Mouse (Mus musculus) midbrain, embryonic 13.5 days (tissue): ENCODE results near the gene Dgki. TPM values are rescaled to one million over a fixed set of nuclear protein-coding genes. Genes with fewer than 3 reads are reported as not detected.
A peak's percentile ranks its signal among the peaks of the same experiment; 100 is the strongest.

Experiments
- ATAC-seq: fragments of 200-750 bp; cut with Nextera tagmentation; 2 replicates; pipeline ENCODE4 v1.8.0; 2017; ENCODE audit warnings: mild to moderate bottlenecking, moderate TSS enrichment, moderate library complexity
- H3K27ac ChIP-seq: fragments of 300-500 bp; sonication (generic); 2 replicates; pipeline ENCODE4 v1.5.1; 2015; ENCODE audit warnings: inconsistent platforms, mild to moderate bottlenecking, moderate library complexity
- H3K27me3 ChIP-seq: fragments of 300-500 bp; sonication (generic); 2 replicates; pipeline ENCODE4 v1.6.1; 2015; ENCODE audit warnings: mild to moderate bottlenecking, inconsistent platforms
- H3K36me3 ChIP-seq: fragments of 300-500 bp; sonication (generic); 2 replicates; pipeline ENCODE4 v1.6.1; 2015; ENCODE audit warnings: mild to moderate bottlenecking, inconsistent platforms
- H3K4me1 ChIP-seq: fragments of 300-500 bp; sonication (generic); replicated peaks from 2 replicates; pipeline ENCODE4 v1.6.1; 2015; ENCODE audit warnings: inconsistent platforms
- H3K4me2 ChIP-seq: fragments of 300-500 bp; sonication (generic); replicated peaks from 2 replicates; pipeline ENCODE4 v1.6.1; 2015; ENCODE audit warnings: moderate library complexity, mild to moderate bottlenecking, inconsistent platforms
- H3K4me3 ChIP-seq: fragments of 300-500 bp; sonication (generic); replicated peaks from 2 replicates; pipeline ENCODE4 v1.5.1; 2015; ENCODE audit warnings: mild to moderate bottlenecking, inconsistent platforms
- H3K9ac ChIP-seq: fragments of 300-500 bp; sonication (generic); replicated peaks from 2 replicates; pipeline ENCODE4 v1.6.1; 2015; ENCODE audit warnings: mild to moderate bottlenecking, inconsistent platforms
- H3K9me3 ChIP-seq: fragments of 300-500 bp; sonication (generic); 2 replicates; pipeline ENCODE4 v1.6.1; 2016; ENCODE audit warnings: mild to moderate bottlenecking, inconsistent platforms
- WGBS: fragments of 180-500 bp; shearing (Covaris S2); methylation state at CpG from one replicate; pipeline ENCODE4 v1.1.7; 2015; 5-methylcytosine and 5-hydroxymethylcytosine counted together
- polyA plus RNA-seq: library from polyadenylated mRNA; unstranded; fragments of >200 nt; fragmentation: Nextera tagmentation; extraction: Ambion mirVana; gene quantifications from 2 replicates; pipeline ENCODE4 v1.2.1, GENCODE M21; 2015

Dgki gene
- polyA plus RNA-seq, 1 experiment from 2014 or later = 6.4 TPM

- Histone ChIP-seq H3K4me2 (no peak overlapping the region), H3K4me1 (no peaks in the 10 kb centered on the region), H3K27ac (no peak overlapping the region), H3K4me3 (no peak overlapping the region), H3K36me3 (no peaks in the 10 kb centered on the region), H3K27me3 (no peaks in the 10 kb centered on the region), H3K9me3 (no peaks in the 10 kb centered on the region), H3K9ac (no peak overlapping the region)
- no peak for ATAC-seq
- 89% methylated on average over 9 of the region's 9 CpGs for WGBS
Observed at GRCm38 (mm10) chr6:36830371-36830925, 469.5 kb downstream of the Dgki start.

- Histone ChIP-seq H3K9me3 (no peaks in the 10 kb centered on the region), H3K4me3 (no peak overlapping the region), H3K4me2 (no peak overlapping the region), H3K9ac (no peak overlapping the region), H3K4me1 (peaks cover 26% of the 10 kb centered on the region), H3K27me3 (no peaks in the 10 kb centered on the region), H3K27ac (peak overlapping the region; percentile 66), H3K36me3 (no peaks in the 10 kb centered on the region)
- 0 out of 2 replicates have a peak, but pooled peaks have one; percentile 15 for ATAC-seq
Observed at GRCm38 (mm10) chr6:36819784-36820050, 480.3 kb downstream of the Dgki start.

- H3K4me2 ChIP-seq = 0 out of 2 replicates have a peak overlapping the region, but pooled peaks have one; percentile 3
- WGBS = 28% methylated on average over 8 of the region's 8 CpGs
- H3K4me1 ChIP-seq = peaks cover 26% of the 10 kb centered on the region
- H3K9me3 ChIP-seq = no peaks in the 10 kb centered on the region
- H3K4me3 ChIP-seq = no peak overlapping the region
- H3K27me3 ChIP-seq = no peaks in the 10 kb centered on the region
- ATAC-seq = peak; percentile 99
- H3K36me3 ChIP-seq = no peaks in the 10 kb centered on the region
- H3K27ac ChIP-seq = peak overlapping the region; percentile 66
- no peak overlapping the region for H3K9ac ChIP-seq
Observed at GRCm38 (mm10) chr6:36819019-36819783, 480.8 kb downstream of the Dgki start.

- Histone ChIP-seq H3K4me1 (peaks cover 26% of the 10 kb centered on the region), H3K9me3 (no peaks in the 10 kb centered on the region), H3K27me3 (no peaks in the 10 kb centered on the region), H3K4me3 (no peak overlapping the region), H3K4me2 (no peak overlapping the region), H3K36me3 (no peaks in the 10 kb centered on the region), H3K9ac (no peak overlapping the region), H3K27ac (peak overlapping the region; percentile 66; the same call in 1 of the 2 replicates)
- 71% methylated on average over 4 of the region's 4 CpGs for WGBS
- ATAC-seq = no peak
Observed at GRCm38 (mm10) chr6:36818281-36819018, 481.5 kb downstream of the Dgki start.

GRCm38 (mm10) chr6:36816666-36817065 is 483.3 kb downstream of the Dgki start:
- H3K4me1 ChIP-seq = peaks cover 26% of the 10 kb centered on the region
- peaks cover 9% of the 10 kb centered on the region; the same call in 1 of the 2 replicates for H3K27me3 ChIP-seq
- no peaks in the 10 kb centered on the region for H3K9me3 ChIP-seq
- H3K9ac ChIP-seq = no peak overlapping the region
- WGBS = 92% methylated on average over 3 of the region's 3 CpGs
- no peak for ATAC-seq
- no peak overlapping the region for H3K4me2 ChIP-seq
- no peaks in the 10 kb centered on the region for H3K36me3 ChIP-seq
- H3K4me3 ChIP-seq = no peak overlapping the region
- no peak overlapping the region for H3K27ac ChIP-seq

- H3K9me3 ChIP-seq = no peaks in the 10 kb centered on the region
- no peak for ATAC-seq
- no peak overlapping the region for H3K4me3 ChIP-seq
- no peak overlapping the region for H3K27ac ChIP-seq
- no peak overlapping the region for H3K9ac ChIP-seq
- WGBS = 93% methylated on average over 2 of the region's 2 CpGs
- H3K4me1 ChIP-seq = peaks cover 31% of the 10 kb centered on the region
- H3K27me3 ChIP-seq = peaks cover 9% of the 10 kb centered on the region; the same call in 1 of the 2 replicates
- no peaks in the 10 kb centered on the region for H3K36me3 ChIP-seq
- no peak overlapping the region for H3K4me2 ChIP-seq
Observed at GRCm38 (mm10) chr6:36815992-36816391, 484.0 kb downstream of the Dgki start.

- Histone ChIP-seq H3K4me1 (peaks cover 29% of the 10 kb centered on the region), H3K27me3 (peaks cover 9% of the 10 kb centered on the region; the same call in 1 of the 2 replicates), H3K36me3 (no peaks in the 10 kb centered on the region), H3K9me3 (no peaks in the 10 kb centered on the region), H3K9ac (no peak overlapping the region), H3K4me2 (no peak overlapping the region), H3K27ac (no peak overlapping the region), H3K4me3 (no peak overlapping the region)
- no peak for ATAC-seq
- 82% methylated on average over 7 of the region's 7 CpGs for WGBS
Observed at GRCm38 (mm10) chr6:36812666-36813515, 487.1 kb downstream of the Dgki start.

GRCm38 (mm10) chr6:36810448-36810847 is 489.5 kb downstream of the Dgki start:
- peak overlapping the region; percentile 87 for H3K27ac ChIP-seq
- H3K4me1 ChIP-seq = peaks cover 42% of the 10 kb centered on the region
- WGBS = 4% methylated on average over 5 of the region's 5 CpGs
- peak overlapping the region; percentile 52 for H3K4me3 ChIP-seq
- ATAC-seq = peak; percentile 57
- H3K9ac ChIP-seq = peak overlapping the region; percentile 76
- no peaks in the 10 kb centered on the region for H3K9me3 ChIP-seq
- H3K27me3 ChIP-seq = peaks cover 9% of the 10 kb centered on the region; the same call in 1 of the 2 replicates
- H3K4me2 ChIP-seq = peak overlapping the region; percentile 70
- peaks cover 5% of the 10 kb centered on the region for H3K36me3 ChIP-seq

- Histone ChIP-seq H3K27me3 (peaks cover 9% of the 10 kb centered on the region; the same call in 1 of the 2 replicates), H3K36me3 (peaks cover 5% of the 10 kb centered on the region), H3K4me2 (peak within 1 kb of the TSS; percentile 70), H3K9ac (peak within 1 kb of the TSS; percentile 76), H3K9me3 (no peaks in the 10 kb centered on the region), H3K27ac (peak within 1 kb of the TSS; percentile 87), H3K4me3 (peak within 1 kb of the TSS; percentile 52), H3K4me1 (peaks cover 43% of the 10 kb centered on the region)
- WGBS = 0% methylated on average over 15 of the region's 15 CpGs
- peak; percentile 88 for ATAC-seq
Observed at GRCm38 (mm10) chr6:36809747-36810285, 490.2 kb downstream of the Dgki start, which contains the start of gene Ptn. Gene Ptn, minus strand, starts transcription at chr6:36810220.

- Histone ChIP-seq H3K9ac (peak overlapping the region; percentile 76), H3K27me3 (peaks cover 9% of the 10 kb centered on the region; the same call in 1 of the 2 replicates), H3K36me3 (peaks cover 5% of the 10 kb centered on the region), H3K27ac (peak overlapping the region; percentile 87), H3K4me1 (peaks cover 43% of the 10 kb centered on the region), H3K4me2 (peak overlapping the region; percentile 70), H3K9me3 (no peaks in the 10 kb centered on the region), H3K4me3 (peak overlapping the region; percentile 52)
- under 1% methylated on average over 7 of the region's 7 CpGs for WGBS
- peak; percentile 71 for ATAC-seq
Observed at GRCm38 (mm10) chr6:36809311-36809726, 490.7 kb downstream of the Dgki start.
